Mouse (Mus musculus) CH12.LX (cell line): Measurements from ENCODE around the gene Psmd12. TPM values are rescaled to one million over a fixed set of nuclear protein-coding genes. Genes with fewer than 3 reads are reported as not detected.
A peak's percentile ranks its signal among the peaks of the same experiment; 100 is the strongest.

Experiments
- DNase-seq: peaks from one replicate; pipeline ENCODE4 v3.0.0-alpha.2; 2013; ENCODE audit errors: extremely low read depth
- H3K27ac ChIP-seq: 2 replicates; pipeline ENCODE4 v1.5.1; 2012; ENCODE audit warnings: low read depth, mild to moderate bottlenecking, control low read depth, moderate library complexity; ENCODE audit not compliant: insufficient read depth
- H3K27me3 ChIP-seq: replicated peaks from 2 replicates; pipeline ENCODE3; 2012; ENCODE audit warnings: inconsistent platforms
- H3K36me3 ChIP-seq, 2 experiments: replicated peaks in 1 of 2; 2 replicates each; pipeline versions ENCODE3 to v1.6.1; 2012; ENCODE audit warnings: inconsistent platforms in 1 of 2, low read length in 1 of 2, mild to moderate bottlenecking in 1 of 2, mixed read lengths in 1 of 2, moderate library complexity in 1 of 2; ENCODE audit not compliant: control insufficient read depth in 1 of 2, insufficient read depth in 1 of 2
- H3K4me1 ChIP-seq, 2 experiments: 2 replicates each; pipeline ENCODE4 v1.6.1; 2012; ENCODE audit warnings: inconsistent platforms in 1 of 2, moderate library complexity in 1 of 2; ENCODE audit not compliant: insufficient read depth in 2 of 2, control insufficient read depth in 1 of 2
- H3K4me2 ChIP-seq: 2 replicates; pipeline ENCODE4 v1.6.1; 2012; ENCODE audit warnings: low read depth, mild to moderate bottlenecking, control low read depth; ENCODE audit not compliant: poor library complexity, insufficient read depth, severe bottlenecking
- H3K4me3 ChIP-seq, 3 experiments: fragments of 150-350 bp in 1 of 3; sonication (generic) in 1 of 3; replicated peaks in 1 of 3; 2 replicates each; pipeline versions ENCODE3 to v1.5.1; 2011 to 2012; ENCODE audit warnings: low read depth in 2 of 3, low read length in 2 of 3, mild to moderate bottlenecking in 2 of 3, moderate library complexity in 2 of 3, control low read depth in 1 of 3, improper control_type of control experiment in 1 of 3, inconsistent platforms in 1 of 3, mixed read lengths in 1 of 3; ENCODE audit not compliant: poor library complexity in 1 of 3
- H3K79me2 ChIP-seq: replicated peaks from 2 replicates; pipeline ENCODE4 v1.6.1; 2012; ENCODE audit warnings: mild to moderate bottlenecking, moderate library complexity; ENCODE audit not compliant: control insufficient read depth, poor library complexity, insufficient read depth, severe bottlenecking; ENCODE audit errors: extremely low read depth
- H3K9ac ChIP-seq: 2 replicates; pipeline ENCODE4 v1.6.1; 2012; ENCODE audit warnings: low read depth, mild to moderate bottlenecking, control low read depth, moderate library complexity; ENCODE audit not compliant: insufficient read depth
- H3K9me3 ChIP-seq: replicated peaks from 2 replicates; pipeline ENCODE3; 2012; ENCODE audit warnings: low read length, inconsistent platforms, mixed read lengths
- BHLHE40 ChIP-seq: IDR thresholded peaks from 2 replicates; pipeline ENCODE4 v1.6.1; 2011; ENCODE audit warnings: mild to moderate bottlenecking, low read depth, low read length, improper control_type of control experiment
- CHD1 ChIP-seq: IDR thresholded peaks from 2 replicates; pipeline ENCODE4 v1.6.1; 2012; ENCODE audit warnings: low read depth, low read length, improper control_type of control experiment, inconsistent platforms
- CHD2 ChIP-seq: IDR thresholded peaks from 2 replicates; pipeline ENCODE4 v1.6.1; 2011; ENCODE audit warnings: low read length, improper control_type of control experiment
- CTCF ChIP-seq, 2 experiments: IDR thresholded peaks in 1 of 2; conservative IDR thresholded peaks in 1 of 2; 2 replicates each; pipeline ENCODE4 v1.5.1; 2011 to 2012; ENCODE audit warnings: low read depth in 2 of 2, low read length in 2 of 2, improper control_type of control experiment in 1 of 2, inconsistent platforms in 1 of 2, mild to moderate bottlenecking in 1 of 2, moderate library complexity in 1 of 2
- E2F4 ChIP-seq: IDR thresholded peaks from 2 replicates; pipeline ENCODE4 v1.6.1; 2011; ENCODE audit warnings: low read depth, low read length, improper control_type of control experiment; ENCODE audit not compliant: insufficient replicate concordance
- ELF1 ChIP-seq: IDR thresholded peaks from 2 replicates; pipeline ENCODE4 v1.6.1; 2014; ENCODE audit warnings: low read depth, mild to moderate bottlenecking, inconsistent platforms, low read length, improper control_type of control experiment
- EP300 ChIP-seq: IDR thresholded peaks from 2 replicates; pipeline ENCODE4 v1.6.1; 2011; ENCODE audit warnings: low read length, improper control_type of control experiment
- ETS1 ChIP-seq: conservative IDR thresholded peaks from 2 replicates; pipeline ENCODE4 v1.6.1; 2012; ENCODE audit warnings: low read depth, mild to moderate bottlenecking, inconsistent platforms, low read length, improper control_type of control experiment, moderate library complexity
- GABPA ChIP-seq: IDR thresholded peaks from 2 replicates; pipeline ENCODE4 v1.6.1; 2012; ENCODE audit warnings: low read depth, low read length, improper control_type of control experiment, inconsistent platforms; ENCODE audit not compliant: insufficient replicate concordance
- IRF4 ChIP-seq: IDR thresholded peaks from 2 replicates; pipeline ENCODE4 v1.6.1; 2014; ENCODE audit warnings: low read depth, mild to moderate bottlenecking, inconsistent platforms, low read length, improper control_type of control experiment
- JUN ChIP-seq: IDR thresholded peaks from 2 replicates; pipeline ENCODE4 v1.6.1; 2011; ENCODE audit warnings: low read depth, mild to moderate bottlenecking, low read length, improper control_type of control experiment, moderate library complexity; ENCODE audit not compliant: insufficient read depth
- JUND ChIP-seq: conservative IDR thresholded peaks from 2 replicates; pipeline ENCODE4 v1.6.1; 2011; ENCODE audit warnings: low read depth, low read length, improper control_type of control experiment
- KAT2A ChIP-seq: IDR thresholded peaks from 2 replicates; pipeline ENCODE4 v1.6.1; 2012; ENCODE audit warnings: low read length, improper control_type of control experiment, inconsistent platforms; ENCODE audit not compliant: insufficient replicate concordance
- MAFK ChIP-seq: IDR thresholded peaks from 2 replicates; pipeline ENCODE4 v1.6.1; 2011; ENCODE audit warnings: low read length, improper control_type of control experiment; ENCODE audit not compliant: insufficient replicate concordance
- MAX ChIP-seq: IDR thresholded peaks from 2 replicates; pipeline ENCODE4 v1.6.1; 2011; ENCODE audit warnings: low read length, improper control_type of control experiment
- MAZ ChIP-seq: IDR thresholded peaks from 2 replicates; pipeline ENCODE4 v1.6.1; 2012; ENCODE audit warnings: low read depth, mild to moderate bottlenecking, inconsistent platforms, low read length, improper control_type of control experiment, moderate library complexity
- MEF2A ChIP-seq: IDR thresholded peaks from 2 replicates; pipeline ENCODE4 v1.6.1; 2014; ENCODE audit warnings: low read depth, mild to moderate bottlenecking, inconsistent platforms, low read length, improper control_type of control experiment, borderline replicate concordance
- MYC ChIP-seq: IDR thresholded peaks from 2 replicates; pipeline ENCODE4 v1.6.1; 2011; ENCODE audit warnings: low read depth, mild to moderate bottlenecking, improper control_type of control experiment, low read length
- NELFE ChIP-seq: IDR thresholded peaks from 2 replicates; pipeline ENCODE4 v1.6.1; 2011; ENCODE audit warnings: low read depth, low read length, improper control_type of control experiment
- NRF1 ChIP-seq: IDR thresholded peaks from 2 replicates; pipeline ENCODE4 v1.6.1; 2014; ENCODE audit warnings: low read depth, mild to moderate bottlenecking, inconsistent platforms, low read length, improper control_type of control experiment, moderate library complexity
- PAX5 ChIP-seq: IDR thresholded peaks from 2 replicates; pipeline ENCODE4 v1.6.1; 2012; ENCODE audit warnings: low read length, inconsistent platforms, mixed read lengths
- POLR2A ChIP-seq: IDR thresholded peaks from 2 replicates; pipeline ENCODE4 v1.6.1; 2011; ENCODE audit warnings: low read depth, mild to moderate bottlenecking, improper control_type of control experiment, low read length
- RAD21 ChIP-seq: IDR thresholded peaks from 2 replicates; pipeline ENCODE4 v1.6.1; 2011; ENCODE audit warnings: low read depth, mild to moderate bottlenecking, low read length, improper control_type of control experiment, moderate library complexity
- RCOR1 ChIP-seq: conservative IDR thresholded peaks from 2 replicates; pipeline ENCODE4 v1.6.1; 2012; ENCODE audit warnings: low read depth, mild to moderate bottlenecking, inconsistent platforms, low read length, improper control_type of control experiment
- SIN3A ChIP-seq: IDR thresholded peaks from 2 replicates; pipeline ENCODE4 v1.6.1; 2012; ENCODE audit warnings: low read length, improper control_type of control experiment, inconsistent platforms
- SMC3 ChIP-seq: IDR thresholded peaks from 2 replicates; pipeline ENCODE4 v1.6.1; 2011; ENCODE audit warnings: low read depth, low read length, improper control_type of control experiment
- TCF12 ChIP-seq: IDR thresholded peaks from 2 replicates; pipeline ENCODE4 v1.6.1; 2014; ENCODE audit warnings: low read depth, mild to moderate bottlenecking, inconsistent platforms, low read length, improper control_type of control experiment
- USF1 ChIP-seq: IDR thresholded peaks from 2 replicates; pipeline ENCODE4 v1.6.1; 2014; ENCODE audit warnings: low read depth, mild to moderate bottlenecking, inconsistent platforms, low read length, improper control_type of control experiment
- USF2 ChIP-seq: conservative IDR thresholded peaks from 2 replicates; pipeline ENCODE4 v1.6.1; 2011; ENCODE audit warnings: low read depth, low read length, improper control_type of control experiment
- ZKSCAN1 ChIP-seq: IDR thresholded peaks from 2 replicates; pipeline ENCODE4 v1.6.1; 2012; ENCODE audit warnings: low read depth, inconsistent platforms, low read length, improper control_type of control experiment, borderline replicate concordance
- ZNF384 ChIP-seq: IDR thresholded peaks from 2 replicates; pipeline ENCODE4 v1.6.1; 2012; ENCODE audit warnings: low read depth, low read length, improper control_type of control experiment, inconsistent platforms
- dilution Hi-C: fragments of 300-500 bp; cut with MboI; formaldehyde crosslinking; loops from 2 replicates; pipeline ENCODE4 v1.14.3; 2020; ENCODE audit warnings: low sequenced_read_pairs; ENCODE audit not compliant: extremely low pct_unique_long_range_greater_than_20kb, extremely low pct_ligation_motif_present
- in situ Hi-C: fragments of 300-500 bp; cut with MboI; formaldehyde crosslinking; loops from 3 replicates; pipeline ENCODE4 v1.14.3; 2019; ENCODE audit warnings: low sequenced_read_pairs, low pct_ligation_motif_present, low pct_unique_long_range_greater_than_20kb, mixed read lengths
- polyA plus RNA-seq: library from polyadenylated mRNA; unstranded; fragments of >175 nt; gene quantifications from 2 replicates; pipeline ENCODE4 v1.2.1, GENCODE M21; 2012; ENCODE audit warnings: low read depth; ENCODE audit not compliant: insufficient read length
- total RNA-seq, 2 experiments: library from RNA; depleted of rRNA; stranded (reverse); fragments of 300-350 nt in 1 of 2; fragments of >200 nt in 1 of 2; gene quantifications; 2 replicates each; pipeline ENCODE4 v1.2.3; 2012 to 2014

Psmd12 gene
- total and polyA plus RNA-seq, 3 experiments: 108 to 257 (median 151) TPM

- no peak overlapping the region for H3K4me3 ChIP-seq
- H3K79me2 ChIP-seq: no peaks in the 10 kb centered on the region
- in situ Hi-C loops (loop anchor here (10.0 to 25.0 kb wide), 3 partner anchors 338 to 896 kb away; no protein-coding TSS in a partner anchor), dilution Hi-C loops (no loop called here)
- no peak for DNase-seq
- H3K36me3 ChIP-seq: no peaks in the 10 kb centered on the region
- no peak overlapping the region for H3K4me2 ChIP-seq
- peaks cover 5 to 37% of the 10 kb centered on the region in 2 experiments for H3K4me1 ChIP-seq
- no peak for TF ChIP-seq NRF1
- no peak overlapping the region for H3K27ac ChIP-seq
- H3K9me3 ChIP-seq: no peaks in the 10 kb centered on the region
- H3K9ac ChIP-seq: no peak overlapping the region
- no peaks in the 10 kb centered on the region for H3K27me3 ChIP-seq
Measured at GRCm38 (mm10) chr11:107516387-107516786, 37.1 kb downstream of the Psmd12 start.

GRCm38 (mm10) chr11:107518645-107519429 lies 39.6 kb downstream of the Psmd12 start:
- DNase-seq: peak; percentile 68
- Histone ChIP-seq H3K4me1 (peaks cover 5 to 28% of the 10 kb centered on the region in 2 experiments), H3K79me2 (no peaks in the 10 kb centered on the region), H3K36me3 (no peaks in the 10 kb centered on the region), H3K4me3 (peak overlapping the region; percentile 13 to 42 (median 39)), H3K27ac (peak overlapping the region; percentile 65; the same call in 1 of the 2 replicates), H3K4me2 (peak overlapping the region; percentile 87), H3K9me3 (no peaks in the 10 kb centered on the region), H3K9ac (peak overlapping the region; percentile 63), H3K27me3 (no peaks in the 10 kb centered on the region)
- in situ Hi-C loops: loop anchor here (10.0 to 25.0 kb wide), 3 partner anchors 336 to 893 kb away; no protein-coding TSS in a partner anchor
- dilution Hi-C loops: no loop called here
- TF ChIP-seq BHLHE40 (no peak), EP300 (peak; percentile 79), POLR2A (peak; percentile 47; the same call in 1 of the 2 replicates), JUND (peak; percentile 81), RAD21 (no peak; the same call in 1 of the 2 replicates), CHD1 (no peak), USF2 (no peak), CHD2 (no peak), E2F4 (no peak), IRF4 (peak; percentile 95), TCF12 (peak; percentile 45; the same call in 1 of the 2 replicates), NRF1 (no peak), GABPA (no peak), ETS1 (peak; percentile 21; the same call in 1 of the 2 replicates), ZKSCAN1 (no peak), MAFK (no peak), JUN (peak; percentile 85), SMC3 (no peak), CTCF (conservative IDR thresholded peaks at IDR 0.05 in 1 of 2, IDR thresholded peaks at IDR 0.05 in 1 of 2; ENCODE audit: low read depth in 2 of 2, low read length in 2 of 2) (no peak), ZNF384 (no peak; the same call in 1 of the 2 replicates), RCOR1 (peak; percentile 58; the same call in 1 of the 2 replicates), ELF1 (0 out of 2 replicates have a peak, but pooled peaks have one; percentile 26), SIN3A (peak; percentile 63; the same call in 1 of the 2 replicates), NELFE (no peak), PAX5 (no peak), MAZ (peak; percentile 84), MYC (no peak), USF1 (no peak), MAX (no peak), MEF2A (peak; percentile 78; the same call in 1 of the 2 replicates), KAT2A (no peak)
